Mouse (Mus musculus) heart, adult 18-20 months (tissue): ENCODE results near the gene Rnf157. TPM values are rescaled to one million over a fixed set of nuclear protein-coding genes. Genes with fewer than 3 reads are reported as not detected.
"Not testable (repeated sequence)": the region's sequence is repeated elsewhere in the genome, so short reads cannot be mapped to it uniquely, and the experiment has no call there.

Source experiments
- DNase-seq, 2 experiments: peaks; one replicate each; pipeline ENCODE4 v3.0.0; 2021 to 2022; ENCODE audit warnings: mixed read lengths in 1 of 2
- total RNA-seq, 2 experiments: library from RNA; stranded (reverse); gene quantifications; 2 replicates each; pipeline ENCODE4 v1.2.3; 2021

The Rnf157 gene
- total RNA-seq, 2 experiments from 2014 or later: 5.8 to 7.2 TPM

DNA sequence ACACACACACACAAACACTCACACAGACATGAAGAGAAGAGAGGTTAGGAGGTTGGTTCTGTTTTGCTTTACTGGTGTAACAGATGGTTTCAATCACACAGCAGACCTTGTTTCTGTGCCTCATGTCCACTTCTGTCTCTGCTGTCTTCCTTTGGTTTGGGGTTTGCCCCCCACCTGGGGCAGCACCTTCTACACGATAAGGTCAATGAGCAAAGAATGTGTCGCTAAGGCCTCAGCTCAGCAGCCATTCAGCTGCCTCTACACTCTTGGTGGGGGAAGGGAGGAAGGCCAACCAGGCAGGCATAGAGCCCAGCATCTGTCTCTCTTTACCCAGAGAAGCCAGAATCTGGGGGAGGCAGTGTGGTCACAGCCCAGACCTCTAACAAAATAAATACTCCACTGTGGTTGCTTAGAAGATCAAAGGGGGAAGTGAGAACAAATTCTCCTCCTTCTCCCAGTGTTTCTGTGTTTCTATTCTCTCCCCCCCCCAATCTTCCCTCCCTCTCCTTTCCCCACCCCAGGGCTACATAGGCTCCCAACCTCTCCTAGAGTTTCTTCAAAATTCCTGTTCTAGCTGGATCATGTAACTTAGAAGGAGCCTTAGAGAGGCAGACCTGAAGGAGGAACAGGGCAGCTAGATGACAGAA is 5.5 kb upstream of the Rnf157 start:
- peak; percentile 44 to 49 for DNase-seq

DNA sequence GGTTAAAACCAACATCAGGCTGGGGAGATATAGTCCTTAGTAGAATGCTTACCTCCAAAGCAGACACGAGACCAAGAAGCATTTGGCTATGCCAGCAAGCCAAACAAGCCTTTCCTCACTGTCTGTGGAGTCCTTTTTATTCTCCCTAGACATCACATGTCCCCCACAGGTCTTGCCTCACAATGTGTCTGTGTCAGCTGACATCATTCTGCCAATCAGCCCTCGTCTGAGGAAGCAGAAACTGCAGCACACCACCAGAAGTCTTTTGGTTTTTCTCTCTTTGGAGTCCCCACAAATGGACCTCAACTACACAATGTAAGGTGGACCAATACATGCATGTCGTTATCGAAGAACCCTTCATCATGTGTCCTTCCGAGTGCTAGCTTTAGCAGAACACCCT is 4.2 kb upstream of the Rnf157 start:
- DNase-seq: no peak

DNA sequence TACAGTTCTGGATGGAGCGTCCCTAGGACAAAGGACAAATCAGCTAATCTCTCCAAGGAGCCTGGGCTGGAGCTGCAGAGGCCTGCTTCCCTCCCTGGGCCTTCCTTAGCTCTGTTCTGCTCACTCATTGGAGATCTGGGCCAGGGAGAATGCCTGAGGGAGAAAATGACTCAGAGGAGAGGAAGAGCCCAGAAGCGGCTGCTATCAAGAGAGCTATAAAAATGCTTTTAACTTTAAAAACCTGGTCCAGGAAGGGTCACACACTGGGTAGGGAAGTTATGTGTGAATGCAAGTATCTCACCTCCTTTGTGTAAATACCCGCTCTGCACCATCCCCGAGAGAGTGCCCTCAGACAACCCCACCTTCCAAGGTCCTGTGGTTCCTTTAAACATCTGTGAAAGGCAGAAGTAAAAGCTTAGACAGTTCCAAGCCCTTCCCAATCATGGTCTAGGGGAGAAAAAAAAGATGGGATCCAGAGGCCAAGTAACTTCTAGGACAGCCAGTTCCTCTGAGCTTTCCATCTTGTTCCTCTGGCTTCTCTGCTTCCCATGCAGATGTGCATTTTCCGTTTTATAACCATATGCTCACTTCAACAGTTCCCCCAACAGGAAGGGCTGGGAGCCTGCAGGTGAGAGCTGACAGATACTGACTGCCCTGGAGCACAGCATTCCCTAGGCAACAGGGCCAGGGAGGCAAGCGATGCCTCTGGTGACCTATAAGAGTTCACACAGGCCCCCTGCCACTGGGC is 3.5 kb upstream of the Rnf157 start:
- DNase-seq: peak; percentile 62 to 71

DNA sequence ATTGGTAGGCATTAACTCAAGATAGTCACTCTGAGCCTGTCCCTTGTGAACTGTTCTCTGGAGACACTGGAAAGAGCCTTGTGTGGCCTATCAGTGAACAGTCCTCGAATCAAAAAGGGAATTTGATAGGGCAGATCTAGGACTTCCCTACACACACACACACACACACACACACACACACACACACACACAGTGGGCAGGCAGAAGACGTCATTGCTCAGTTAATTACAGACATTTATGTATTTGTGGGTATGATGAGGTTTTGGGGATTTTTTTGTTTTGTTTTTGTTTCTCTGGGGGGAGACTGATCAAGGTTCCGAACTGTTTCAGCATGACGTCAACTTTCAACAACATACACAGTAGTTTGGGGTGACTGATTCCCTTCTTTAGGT is 795 bp upstream of the Rnf157 start:
- DNase-seq: no peak

DNA sequence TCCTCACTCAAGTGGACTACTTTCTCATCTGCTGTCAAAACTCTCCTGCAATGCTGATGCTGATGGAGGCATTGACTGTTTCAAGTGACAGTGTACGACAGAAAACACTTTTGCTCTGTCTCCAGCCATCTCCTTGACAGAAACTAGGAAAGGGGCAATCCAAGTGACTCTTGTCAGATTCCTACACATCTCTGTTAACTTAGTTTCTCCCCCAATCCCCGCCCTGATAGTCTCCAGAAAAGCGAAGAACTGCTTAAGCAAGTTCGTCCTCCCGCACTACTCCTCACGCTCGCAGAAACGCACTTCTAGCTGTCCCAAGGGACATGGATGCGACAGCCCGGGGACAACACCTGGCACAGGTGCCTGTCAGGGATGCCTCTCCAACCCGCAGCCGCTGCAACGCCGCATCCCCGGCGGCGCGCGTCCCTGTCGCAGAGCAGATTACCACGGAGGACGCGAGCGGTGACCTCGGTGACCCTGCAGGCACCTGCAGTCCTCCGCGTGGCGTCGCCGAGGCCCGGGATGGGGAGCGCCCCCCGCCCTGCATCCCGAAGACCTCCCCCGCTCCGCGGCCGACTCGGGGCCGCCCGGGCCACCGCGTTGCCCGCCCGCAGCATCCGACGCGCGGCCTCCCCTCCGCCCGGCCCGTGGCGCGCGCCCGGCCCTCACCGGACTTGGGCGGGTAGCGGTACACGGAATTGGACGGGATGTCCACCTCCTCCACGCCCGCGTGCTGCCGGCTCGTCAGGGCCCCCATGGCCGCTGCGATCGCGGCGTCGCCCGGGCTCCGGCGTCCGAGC is 604 bp downstream of the Rnf157 start:
- DNase-seq: peak in 1 of 2 experiments; percentile 33

DNA sequence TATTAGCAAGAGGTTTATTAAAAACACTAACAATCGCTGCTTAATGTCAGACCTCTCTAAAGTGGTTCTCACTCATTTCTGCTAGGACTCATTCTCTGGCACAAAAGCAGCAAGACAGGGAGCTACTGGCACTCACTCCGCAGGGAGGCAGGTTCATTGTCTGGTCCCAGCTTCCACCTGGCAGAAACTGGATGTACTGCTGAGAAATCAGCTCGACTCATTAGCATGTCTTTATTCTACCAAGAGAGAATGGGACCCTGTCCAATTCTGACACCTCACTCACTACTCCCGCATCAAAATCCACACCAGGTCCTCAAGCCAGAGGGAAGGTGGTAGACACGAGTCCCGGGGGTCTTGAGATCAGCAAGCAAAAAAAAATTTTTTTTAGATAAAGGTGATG is 1.2 kb downstream of the Rnf157 start:
- DNase-seq: no peak

DNA sequence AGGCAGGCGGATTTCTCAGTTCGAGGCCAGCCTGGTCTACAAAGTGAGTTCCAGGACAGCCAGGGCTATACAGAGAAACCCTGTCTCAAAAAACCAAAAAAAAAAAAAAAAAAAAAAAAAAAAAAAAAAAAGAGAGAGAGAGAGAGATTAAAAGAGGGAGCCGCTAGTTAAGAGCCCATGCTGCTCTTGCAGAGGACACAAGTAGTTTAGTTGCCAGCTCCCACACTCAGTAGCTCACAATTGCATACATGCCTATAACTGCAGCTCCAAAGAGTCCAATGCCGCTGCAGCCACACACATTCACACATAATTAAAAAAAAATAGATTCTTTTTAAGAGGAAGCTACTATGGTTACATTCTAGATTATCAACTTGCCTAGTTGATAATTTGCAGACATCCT is 2.4 kb downstream of the Rnf157 start:
- not testable (repeated sequence) for DNase-seq

DNA sequence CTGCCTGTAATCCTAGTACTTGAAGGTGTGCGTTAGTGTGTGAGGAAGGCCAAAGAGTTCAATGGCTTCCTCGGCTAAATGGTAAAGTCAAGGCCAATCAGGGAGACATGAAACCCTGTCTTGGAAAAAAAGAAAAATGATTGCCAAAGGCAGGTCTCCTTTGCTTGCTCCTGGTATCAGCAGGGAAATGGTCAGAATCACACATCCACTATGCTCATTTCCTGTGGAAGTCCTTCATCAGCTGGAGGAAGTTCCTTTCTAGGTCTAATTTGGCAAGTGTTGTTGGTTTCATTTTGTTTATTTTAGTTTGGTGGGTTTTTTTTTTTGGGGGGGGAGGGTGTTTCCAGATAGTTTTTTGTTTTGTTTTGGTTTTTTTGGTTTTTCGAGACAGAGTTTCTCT is 3.8 kb downstream of the Rnf157 start:
- no peak for DNase-seq

DNA sequence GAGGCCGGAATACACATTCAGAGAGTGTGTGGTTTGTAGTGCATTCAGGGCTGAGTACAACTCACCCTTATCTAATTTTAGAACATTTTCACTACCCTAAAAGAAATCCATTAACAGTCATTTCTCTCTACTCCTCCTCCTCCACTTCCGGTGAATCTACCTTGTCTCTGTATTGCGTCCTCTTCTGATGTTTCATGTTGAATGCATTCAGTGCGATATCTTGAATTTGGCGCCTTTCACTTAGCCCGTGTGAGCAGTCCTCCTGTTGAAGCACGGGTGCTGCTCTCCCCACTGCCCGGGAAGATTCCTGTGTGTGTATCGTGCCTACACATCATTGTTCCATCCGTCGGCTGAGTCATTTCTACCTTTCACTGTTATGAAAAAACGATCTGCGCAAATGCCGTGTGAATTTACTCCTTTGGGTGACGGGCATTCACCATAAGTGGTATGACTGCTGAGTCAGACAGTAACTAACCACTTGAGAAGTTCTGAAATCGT is 6.6 kb downstream of the Rnf157 start:
- no peak for DNase-seq

DNA sequence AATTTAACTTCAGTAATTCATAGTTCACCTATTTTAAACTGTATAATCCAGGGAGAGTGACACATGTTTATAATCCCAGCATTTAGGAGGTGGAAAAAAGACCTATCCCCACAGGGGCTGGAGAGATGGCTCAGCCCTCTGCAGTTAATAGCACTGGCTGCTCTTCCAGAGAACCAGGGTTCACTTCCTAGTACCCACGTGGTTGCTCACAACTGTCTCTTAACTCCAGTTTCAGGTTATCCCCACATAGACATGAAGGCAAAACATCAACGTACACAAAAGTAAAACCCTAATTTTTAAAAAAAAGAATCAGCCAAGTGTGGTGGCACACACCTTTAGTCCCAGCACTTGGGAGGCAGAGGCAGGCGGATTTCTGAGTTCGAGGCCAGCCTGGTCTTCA is 7.2 kb downstream of the Rnf157 start:
- DNase-seq: no peak

DNA sequence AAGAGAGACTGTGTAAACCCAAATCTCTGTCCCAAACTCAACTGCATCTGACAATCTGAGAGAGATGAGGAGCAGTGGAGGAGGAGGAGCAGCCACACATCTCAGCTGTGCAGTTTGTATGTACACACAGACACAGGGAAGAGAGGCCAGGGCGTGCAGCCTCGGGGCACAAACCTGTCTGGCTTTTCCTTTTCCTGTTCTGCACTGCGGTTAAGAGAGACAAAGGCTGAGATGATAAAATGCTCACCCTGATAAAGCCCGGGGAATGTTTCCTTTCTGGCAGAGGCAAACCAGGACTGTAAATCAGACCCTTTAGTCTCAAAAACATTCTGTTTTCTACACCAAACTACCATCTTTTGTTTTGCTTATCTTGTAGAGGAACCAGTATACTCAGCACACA is 12.3 kb downstream of the Rnf157 start:
- DNase-seq: no peak

DNA sequence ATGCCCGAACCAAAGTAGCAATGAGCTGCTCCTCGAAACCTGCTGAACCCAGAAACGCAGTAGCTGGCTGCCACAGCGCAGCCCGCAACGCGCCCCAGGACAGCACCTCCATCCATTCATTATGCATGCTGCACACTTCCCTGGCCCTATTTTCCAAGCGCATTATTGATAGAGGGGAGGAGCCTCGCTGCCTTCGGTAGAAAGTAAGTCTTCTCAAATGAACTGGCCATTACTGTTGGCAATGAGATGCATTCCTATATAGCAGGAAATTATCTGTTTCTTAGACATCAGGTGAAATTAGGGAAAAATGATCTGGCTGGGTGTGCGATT is 14.5 kb downstream of the Rnf157 start:
- no peak for DNase-seq

DNA sequence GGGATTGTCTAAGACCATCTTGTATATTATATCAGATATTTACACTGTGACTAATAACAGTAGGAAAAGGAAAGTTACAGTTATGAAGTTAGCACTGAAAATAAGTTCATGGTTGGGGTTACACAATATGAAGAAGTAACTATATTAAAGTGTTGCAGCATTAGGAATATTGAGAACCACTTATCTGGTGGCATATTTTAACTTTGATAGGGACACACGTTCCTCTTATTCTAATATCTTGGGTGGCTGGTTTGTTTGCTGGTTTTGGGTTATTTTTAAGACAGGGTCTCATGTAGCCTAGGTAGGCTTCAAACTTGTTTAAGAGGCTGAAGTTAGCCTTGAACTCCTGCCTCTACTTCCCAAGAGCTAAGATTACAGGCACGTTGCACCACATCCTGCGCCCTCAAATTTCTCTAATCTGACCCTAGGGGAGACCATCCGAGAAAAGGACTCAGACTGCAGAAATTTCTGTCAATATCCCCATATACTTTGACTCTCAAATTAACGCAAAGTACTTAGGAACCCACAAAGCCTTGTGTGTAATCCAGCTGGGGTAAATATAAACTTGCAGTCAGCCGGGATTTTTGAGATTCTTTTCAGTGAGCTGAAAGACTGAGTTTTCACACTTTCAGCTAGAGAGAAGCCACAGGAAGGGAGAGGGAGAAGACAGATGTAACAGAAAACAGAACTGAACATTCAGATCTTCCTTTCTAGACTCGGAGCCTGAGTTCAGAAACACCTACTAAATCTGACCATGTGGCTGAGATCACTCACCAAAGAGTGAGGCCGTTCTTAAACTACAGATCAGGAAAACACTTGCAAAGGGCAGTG is 15.1 kb downstream of the Rnf157 start:
- DNase-seq: no peak

DNA sequence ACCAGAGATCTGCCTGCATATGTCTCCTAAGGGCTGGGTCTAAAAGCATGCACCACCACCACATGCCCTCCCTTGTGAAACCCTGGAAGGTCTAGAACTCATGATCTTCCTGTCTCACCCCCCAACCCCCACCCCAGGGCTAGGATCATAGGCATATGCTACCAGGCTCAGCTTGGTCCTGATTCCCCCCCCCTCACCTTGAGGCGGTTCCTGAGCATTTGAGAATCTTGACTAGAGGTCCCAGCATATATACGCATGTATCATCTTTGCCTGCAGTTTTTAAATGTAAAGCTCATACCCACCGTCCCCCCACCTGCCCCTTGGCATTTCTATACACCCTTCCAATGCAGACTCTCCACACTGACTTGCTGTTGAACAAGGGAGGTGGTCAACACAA is 15.9 kb downstream of the Rnf157 start:
- no peak for DNase-seq

DNA sequence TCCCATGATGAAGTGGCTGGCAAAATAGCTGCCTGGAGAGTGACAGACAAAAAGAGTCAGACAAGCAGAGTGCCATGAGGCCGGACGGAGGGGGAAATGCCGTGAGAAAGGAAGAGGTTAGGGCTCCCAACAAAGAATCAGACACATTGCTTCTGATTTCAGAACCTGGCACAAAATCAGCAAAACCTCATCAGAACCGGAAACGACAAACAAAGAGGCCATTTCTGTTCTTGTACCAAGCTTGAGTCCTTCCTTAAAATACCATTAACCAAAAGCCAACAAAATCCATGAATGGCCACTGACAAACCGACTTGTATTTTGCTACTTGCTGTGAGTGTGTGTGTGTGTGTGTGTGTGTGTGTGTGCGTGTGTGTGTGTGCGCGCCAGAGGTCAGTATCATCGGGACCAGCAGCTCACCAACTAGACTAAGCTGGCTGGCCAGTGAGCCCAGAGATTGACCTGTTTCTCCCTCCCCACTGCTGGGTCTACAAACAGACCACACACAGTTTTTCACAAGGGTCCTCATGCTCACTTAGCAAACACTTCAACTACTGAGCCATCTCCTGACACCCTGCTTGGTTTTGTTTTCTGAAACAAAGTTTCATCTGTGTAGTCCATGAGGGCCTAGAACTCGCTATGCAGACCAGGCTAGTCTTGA is 16.4 kb downstream of the Rnf157 start:
- no peak for DNase-seq

DNA sequence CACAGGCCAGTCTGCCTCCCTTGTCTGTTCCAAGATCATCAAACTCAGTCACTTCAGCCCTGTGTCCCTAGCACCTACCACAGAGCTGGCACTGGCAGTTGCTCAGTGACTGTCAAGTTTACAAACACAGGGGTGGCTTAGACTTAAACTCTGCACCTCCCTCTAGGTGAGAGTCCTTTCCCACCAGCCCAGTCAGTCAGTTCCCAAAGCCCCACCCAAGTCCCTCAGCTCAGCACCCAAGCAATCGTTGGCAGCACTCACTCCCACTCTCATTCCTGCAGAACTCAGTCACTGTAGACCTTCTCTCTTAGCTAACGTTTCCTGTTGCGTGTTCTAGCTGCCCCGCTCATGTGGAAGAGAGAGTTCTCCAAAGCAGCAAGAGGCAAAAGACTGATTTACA is 18.1 kb downstream of the Rnf157 start:
- no peak for DNase-seq

DNA sequence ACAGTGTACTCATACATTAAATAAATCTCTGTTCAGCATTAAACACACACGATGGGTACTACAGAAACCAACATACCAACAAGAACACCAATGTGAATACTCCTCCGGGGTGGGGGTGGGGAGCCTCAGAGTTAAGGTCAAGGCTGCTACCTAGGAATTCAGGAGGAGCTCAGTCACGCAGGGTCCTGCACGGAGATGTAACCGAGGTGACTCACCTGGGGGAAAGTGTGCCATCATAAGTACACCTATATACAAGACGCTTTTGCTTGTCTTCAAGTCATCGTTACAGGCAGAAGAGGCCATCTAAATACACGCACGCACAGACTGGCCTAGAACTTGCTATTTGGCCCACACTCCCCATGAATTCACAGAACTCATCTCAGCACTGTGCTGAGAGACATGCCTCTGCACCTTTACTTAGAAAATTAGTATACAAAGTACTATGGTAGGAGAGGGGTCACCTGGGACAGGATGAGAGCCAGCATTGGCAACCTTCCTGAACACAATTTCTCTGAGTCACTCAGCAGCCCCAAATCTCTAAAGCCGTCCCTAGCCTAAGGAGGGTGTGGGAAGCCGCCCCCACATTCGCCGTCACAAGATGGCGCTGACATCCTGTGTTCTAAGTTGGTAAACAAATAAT is 23.9 kb downstream of the Rnf157 start:
- DNase-seq: peak; percentile 63 to 64

DNA sequence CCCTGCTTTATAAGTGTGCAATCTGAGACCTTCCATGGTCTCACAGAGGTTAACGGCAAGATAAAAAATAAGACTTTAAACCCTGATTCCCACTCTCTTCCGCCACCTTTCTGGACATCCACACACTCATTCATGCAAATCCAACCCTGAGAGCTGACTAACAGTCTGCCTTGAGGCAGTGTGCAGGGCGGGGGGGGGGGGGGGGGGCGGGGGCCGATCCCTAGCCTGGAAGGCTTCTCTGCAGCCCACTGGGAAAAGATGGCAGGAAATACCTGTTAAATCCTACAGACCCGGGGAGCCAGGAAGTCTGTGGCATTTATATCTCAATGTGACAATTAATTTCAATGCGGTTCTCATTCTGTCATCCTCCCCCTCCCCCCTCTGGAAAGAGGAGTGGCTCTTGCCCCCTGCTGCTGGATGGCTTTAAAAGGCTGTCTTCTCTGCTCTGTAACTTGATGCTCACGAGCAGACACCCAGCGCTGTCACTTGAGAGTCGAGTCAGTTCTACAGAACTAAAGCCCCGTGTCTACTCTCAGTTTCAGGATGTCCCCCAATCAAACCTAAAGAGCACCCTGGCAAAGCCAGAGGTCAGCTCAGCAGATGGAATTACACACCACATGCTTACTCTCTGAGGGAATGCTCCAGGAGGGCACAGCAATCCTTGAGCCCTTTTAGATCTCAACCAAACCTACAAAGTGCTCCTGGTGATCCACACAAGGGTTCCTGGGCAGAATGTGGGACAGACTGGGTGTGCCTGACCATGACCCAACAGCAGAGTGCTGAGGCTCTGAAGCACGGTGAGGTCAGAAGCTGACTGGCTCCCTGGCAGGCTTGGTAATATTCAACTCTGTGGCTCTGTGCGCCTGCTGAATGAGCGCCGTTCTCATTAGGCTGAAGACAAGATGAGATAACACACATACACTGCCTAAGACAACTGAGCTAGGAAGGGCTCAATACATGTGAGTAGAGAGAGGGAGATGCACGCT is 25.5 kb downstream of the Rnf157 start:
- peak in 1 of 2 experiments; percentile 29 for DNase-seq

DNA sequence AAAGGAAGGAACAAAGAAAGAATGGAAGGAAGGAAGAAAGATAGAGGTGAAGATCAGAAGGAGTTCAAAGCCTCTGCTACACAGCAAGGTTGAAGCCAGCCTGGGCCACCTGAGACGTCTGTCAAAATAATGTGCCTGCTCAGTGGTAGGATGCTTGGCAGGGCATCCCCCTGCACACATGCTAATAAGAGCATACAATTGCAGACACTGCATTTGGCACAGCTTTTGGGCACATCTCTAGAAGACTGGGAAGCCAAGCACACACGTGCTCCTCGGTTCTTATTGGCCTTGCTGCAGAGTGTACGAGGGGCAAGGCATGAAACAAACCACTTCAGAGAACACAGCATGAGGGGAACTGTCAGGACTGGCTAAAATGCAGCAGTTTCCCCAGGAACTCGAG is 26.8 kb downstream of the Rnf157 start:
- no peak for DNase-seq

DNA sequence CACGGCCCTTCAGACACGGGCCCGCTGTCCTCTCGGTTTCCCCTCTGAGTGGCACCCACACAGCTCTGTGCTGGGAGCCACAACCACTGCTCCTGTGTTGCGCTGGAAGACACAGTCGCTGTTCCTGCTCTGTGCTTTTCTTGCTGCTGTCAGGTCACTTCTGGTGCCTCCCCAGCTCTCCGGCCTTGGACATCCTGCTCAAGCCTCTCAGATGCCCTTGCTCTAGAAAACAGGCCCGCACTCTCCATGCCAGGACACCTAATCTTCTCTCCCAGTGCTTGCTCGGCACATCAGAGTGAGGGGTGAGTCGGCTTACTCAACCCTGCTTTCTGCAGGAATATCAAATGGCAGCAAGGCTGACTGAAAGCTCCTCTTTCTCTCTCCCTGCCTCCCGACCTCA is 28.7 kb downstream of the Rnf157 start:
- DNase-seq: no peak
